Mouse (Mus musculus) brain, embryonic 18.5 days (tissue): ENCODE measurements at regions not wholly inside any gene's neighbourhood (a gene's known extent, or its start where the extent isn't known, plus 50 kb on each side); places are given as distances from the start of the nearest gene placed in this dataset.
"Not testable (repeated sequence)": the region's sequence is repeated elsewhere in the genome, so short reads cannot be mapped to it uniquely, and the experiment has no call there.

ENCODE experiments used
- DNase-seq: peaks from one replicate; pipeline ENCODE4 v3.0.0-alpha.2; 2012; ENCODE audit warnings: low read depth, low spot score

GRCm38 (mm10) chr2:171985813-171986572, 57.3 kb downstream of the Cbln4 start:
- DNase-seq: no peak

- no peak for DNase-seq
Measured at GRCm38 (mm10) chr2:171969311-171969905, 73.9 kb downstream of the Cbln4 start.

DNA sequence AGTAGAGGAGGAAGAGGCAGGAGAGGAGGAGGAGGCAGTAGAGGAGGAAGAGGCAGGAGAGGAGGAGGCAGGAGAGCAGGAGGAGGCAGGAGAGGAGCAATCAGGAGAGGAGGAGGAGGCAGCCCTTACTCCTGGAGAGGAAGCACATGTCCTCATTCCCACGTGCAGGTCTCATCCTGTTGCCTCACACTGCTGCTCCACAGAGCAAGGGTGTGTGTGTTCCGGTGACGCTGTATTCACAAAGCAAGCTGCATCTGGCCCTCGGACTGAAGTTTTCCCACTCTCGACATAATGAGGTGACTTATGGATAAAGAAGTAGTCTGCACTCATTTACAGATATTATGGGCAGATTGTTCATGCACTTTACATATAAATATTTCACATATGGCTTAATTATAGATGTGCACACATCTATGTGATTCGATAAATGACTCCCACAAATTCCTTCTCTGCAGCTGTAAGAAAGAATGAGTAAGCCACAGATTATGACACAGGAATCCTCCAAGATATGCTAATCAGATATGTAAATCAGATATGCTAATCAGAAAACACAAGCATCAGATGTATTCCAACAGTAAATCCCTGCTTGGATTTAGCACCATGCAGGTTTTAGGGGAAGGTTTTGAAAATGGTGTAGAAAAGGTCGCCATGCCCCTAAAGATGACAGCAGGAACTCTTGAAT, 96.6 kb downstream of the Cbln4 start:
- DNase-seq: no peak

DNA sequence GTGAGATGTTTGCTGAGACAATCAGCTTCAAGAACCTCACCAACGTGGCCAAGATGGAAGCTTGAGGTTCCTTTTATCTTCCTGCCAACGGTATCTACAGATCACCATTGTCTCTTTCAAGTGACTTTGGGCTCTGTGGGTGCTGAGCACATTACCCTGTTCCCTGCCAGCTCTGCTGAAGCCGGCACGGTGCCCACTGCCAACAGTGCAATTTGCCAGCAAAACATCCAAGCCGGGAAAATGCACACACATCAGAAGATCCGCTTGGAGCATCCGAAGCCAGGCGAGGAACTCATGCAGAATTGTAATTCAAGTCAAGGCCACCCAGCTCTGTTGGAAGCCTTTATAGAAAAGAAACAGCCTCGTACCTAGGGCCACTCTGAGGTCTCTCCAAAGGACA, 100.6 kb downstream of the Cbln4 start:
- no peak for DNase-seq

DNA sequence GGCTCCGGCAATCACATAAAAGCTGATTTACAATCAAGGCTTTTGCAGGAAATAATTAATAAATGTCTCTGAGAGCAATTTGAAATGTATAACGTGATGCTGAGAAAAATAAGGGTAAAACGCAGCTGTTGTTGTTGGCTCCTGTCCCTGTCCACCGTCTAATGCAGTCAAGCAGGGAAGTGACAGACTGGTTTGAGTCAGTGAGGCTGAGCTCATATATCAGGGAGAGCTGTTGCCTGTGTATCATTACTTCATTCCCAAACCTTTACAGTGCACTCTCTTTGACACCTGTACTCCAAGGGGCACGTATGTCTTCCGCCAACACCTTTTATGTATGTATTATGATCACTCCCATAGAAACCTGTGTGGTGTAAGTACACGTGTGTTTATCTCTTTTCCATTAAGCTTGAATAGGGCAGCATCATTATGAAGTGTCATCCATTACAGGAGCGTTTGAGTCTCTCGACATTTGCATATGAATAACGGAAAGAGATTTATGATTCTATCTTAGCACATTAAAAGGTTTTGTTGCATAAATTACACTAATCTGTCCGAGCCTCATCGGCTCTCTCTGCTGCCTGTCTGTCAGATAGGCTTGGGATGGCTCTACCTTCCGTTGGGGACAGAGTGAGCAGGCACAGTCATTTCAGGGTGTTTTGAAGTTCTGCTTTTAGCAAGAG, 107.5 kb downstream of the Cbln4 start:
- no peak for DNase-seq

- no peak for DNase-seq
Measured at GRCm38 (mm10) chr2:171920960-171921359, 122.3 kb downstream of the Cbln4 start.

DNA sequence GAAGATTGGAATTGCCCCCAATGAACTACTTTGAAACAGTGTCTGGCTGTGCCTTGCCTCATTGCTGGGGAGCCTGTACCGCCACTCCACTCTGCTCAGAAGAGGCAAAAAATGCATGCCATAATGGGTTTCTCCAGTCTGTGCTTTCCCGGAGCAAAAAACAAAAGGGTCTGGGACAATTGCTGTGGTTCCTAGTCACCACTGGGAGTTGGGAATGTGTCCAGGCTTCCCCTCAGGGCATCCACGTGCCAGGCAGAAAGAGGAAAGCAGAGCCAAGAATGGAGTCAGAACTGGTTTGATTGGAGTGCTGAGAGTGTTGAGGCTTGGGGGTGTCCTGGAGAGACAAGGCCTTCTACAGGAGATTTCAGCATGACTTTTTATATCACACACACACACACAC, 156.0 kb downstream of the Cbln4 start:
- DNase-seq: no peak

DNA sequence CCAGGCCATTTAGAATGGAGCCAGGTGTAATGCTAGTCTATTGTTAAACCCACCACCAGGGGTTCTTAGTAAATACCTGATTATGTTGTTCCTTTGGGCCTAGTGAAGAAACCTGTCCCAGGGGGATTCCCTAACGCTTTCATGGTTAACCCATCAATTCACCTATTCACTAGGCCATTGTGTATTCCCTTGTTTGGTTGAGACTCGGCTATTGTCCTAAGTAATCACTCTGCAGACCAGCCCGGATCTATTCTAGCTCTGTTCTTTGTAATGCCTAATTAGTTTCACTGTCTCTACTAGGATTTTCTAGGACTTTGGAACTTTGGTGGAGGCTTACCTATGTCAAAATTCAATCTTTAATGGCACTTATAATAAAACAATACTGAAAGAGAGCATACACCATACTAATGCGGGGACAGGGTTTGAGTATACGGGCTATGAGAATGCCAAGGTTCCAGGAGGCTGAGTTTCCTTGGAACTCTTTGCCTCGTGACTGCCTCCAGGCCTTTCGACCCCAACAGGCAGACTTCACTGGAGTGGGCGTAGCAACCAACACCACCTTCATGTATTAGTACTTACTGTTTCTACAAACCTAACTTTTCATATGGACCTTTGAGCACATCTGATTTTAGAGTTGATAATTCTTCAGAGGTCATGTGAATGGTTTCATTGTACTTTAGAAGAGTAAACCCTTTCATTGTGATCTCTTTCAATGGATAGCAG, 163.9 kb downstream of the Cbln4 start:
- not testable (repeated sequence) for DNase-seq

- DNase-seq: no peak
Measured at GRCm38 (mm10) chr2:171867550-171867949, 175.7 kb downstream of the Cbln4 start.

GRCm38 (mm10) chr2:171864376-171864965, 178.8 kb downstream of the Cbln4 start:
- no peak for DNase-seq

DNA sequence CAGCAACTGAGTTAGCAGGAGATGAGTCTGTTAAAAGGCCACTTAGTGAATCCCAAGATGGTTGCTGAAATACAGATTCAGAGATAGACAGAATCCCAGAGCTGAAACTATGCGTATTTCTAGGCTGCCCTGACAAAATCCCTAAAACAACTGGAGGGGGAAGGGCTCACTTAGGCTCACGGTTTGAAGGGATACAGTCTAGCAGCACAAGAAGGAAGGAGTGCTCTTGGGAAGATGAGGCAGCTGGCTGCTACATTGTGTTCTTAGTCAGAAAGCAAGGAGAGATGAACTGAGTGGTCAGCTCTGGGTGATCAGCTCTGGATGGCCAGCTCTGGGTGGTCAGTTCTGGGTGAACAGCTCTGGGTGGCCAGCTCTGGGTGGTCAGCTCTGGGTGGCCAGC, 180.6 kb downstream of the Cbln4 start:
- no peak for DNase-seq

GRCm38 (mm10) chr2:171858894-171859293, 184.4 kb downstream of the Cbln4 start:
- no peak for DNase-seq

DNA sequence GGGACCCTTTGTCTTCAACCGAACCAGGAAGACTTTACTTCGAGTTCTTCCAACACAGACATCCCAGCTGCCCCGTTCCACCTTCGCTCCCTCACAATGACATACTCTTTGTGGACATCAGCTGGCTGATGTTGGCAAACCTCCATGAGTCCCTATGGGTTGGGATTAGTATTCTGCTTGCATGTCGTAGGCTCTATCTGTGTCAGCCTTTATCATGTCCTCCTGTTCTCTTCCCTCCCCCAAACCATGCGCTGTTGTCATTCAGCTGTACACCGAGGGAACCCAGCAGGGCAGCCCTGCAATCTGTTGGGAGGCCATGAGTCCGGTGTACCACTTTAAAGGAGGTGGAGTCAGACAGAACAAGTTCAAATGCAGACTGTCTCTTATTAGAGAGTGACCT, 186.8 kb downstream of the Cbln4 start:
- no peak for DNase-seq

DNA sequence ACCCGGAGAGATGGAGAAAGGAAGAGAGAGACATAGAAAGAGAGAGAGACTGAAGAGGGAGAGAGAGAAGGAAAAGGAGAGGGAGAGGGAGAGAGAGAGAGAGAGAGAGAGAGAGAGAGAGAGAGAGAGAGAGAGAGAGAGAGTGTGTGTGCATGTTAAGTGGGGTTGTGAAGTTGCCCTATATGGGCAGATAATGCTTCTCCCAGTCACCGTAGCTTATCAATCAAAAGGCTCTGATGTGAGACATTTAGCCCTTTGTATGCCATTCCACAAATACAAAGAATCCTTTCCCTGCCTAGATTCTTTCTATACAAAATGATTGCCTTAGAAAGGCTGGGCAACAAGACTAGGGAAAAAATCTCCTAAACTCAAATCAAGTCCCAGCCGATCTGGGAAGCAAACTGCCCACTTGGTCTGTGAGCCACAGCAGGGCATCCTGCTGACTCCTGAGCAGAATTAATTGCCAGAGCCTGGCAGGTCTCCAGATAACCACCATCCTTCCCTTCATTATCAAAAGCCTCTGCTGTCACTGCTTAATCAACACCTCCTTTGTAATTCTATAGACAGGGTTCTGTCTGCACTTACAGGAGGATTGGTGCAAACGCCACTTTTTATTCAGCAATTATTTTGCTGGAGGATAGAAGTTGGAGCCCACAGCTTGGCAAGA, 196.3 kb downstream of the Cbln4 start:
- DNase-seq: no peak

- DNase-seq: no peak
Measured at GRCm38 (mm10) chr2:171840058-171840713, 203.1 kb downstream of the Cbln4 start.

- no peak for DNase-seq
Measured at GRCm38 (mm10) chr2:171822156-171822555, 221.1 kb downstream of the Cbln4 start.

DNA sequence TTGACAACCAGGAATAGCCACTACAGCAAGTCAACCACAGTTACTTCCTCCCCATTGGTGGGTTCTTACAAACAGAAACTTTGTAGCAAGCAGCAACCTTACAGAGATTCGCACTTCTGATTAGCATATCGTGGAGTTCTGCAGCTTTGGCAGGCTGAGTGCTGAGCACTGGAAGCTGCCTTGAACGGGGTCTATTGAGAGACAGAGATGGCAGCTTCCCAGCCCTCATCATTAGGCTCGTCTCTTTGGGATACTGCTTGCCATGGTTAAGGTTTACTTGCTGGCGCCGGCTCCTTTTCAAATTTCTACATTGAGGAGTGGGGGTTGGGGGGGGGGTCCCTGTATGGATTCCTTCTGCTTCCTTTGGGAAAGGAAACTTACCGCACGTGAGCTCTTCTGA, 224.8 kb downstream of the Cbln4 start:
- peak; percentile 37 for DNase-seq

- DNase-seq: peak; percentile 62
Measured at GRCm38 (mm10) chr2:171816685-171817419, 226.4 kb downstream of the Cbln4 start.

DNA sequence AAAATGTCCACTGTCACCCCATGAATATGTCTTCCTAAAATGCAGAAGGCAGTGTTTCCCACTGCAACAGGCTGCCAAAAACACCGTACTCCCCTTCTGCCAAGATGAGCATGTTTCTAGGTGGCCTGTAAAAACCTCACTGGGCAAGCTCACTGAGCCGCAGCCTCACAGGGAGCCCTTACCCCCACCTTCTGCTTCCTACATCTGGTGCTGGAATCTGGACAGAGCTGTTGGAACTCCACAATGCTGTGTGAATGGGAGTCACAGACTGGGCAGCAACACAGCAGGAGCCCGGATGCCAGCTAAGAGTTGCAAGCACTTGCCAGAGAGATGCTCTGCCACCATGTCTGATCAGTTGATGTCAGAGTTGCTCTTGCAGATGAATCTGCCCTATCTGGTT, 230.6 kb downstream of the Cbln4 start:
- no peak for DNase-seq
